Mouse (Mus musculus) C2C12 (cell line): ENCODE data around the gene Kremen1. TPM values are rescaled to one million over a fixed set of nuclear protein-coding genes. Genes with fewer than 3 reads are reported as not detected.
A peak's percentile ranks its signal among the peaks of the same experiment; 100 is the strongest.

ENCODE experiments used
- H3K27me3 ChIP-seq: one replicate; pipeline ENCODE4 v1.6.1; 2011; ENCODE audit not compliant: control insufficient read depth, insufficient read depth, insufficient read length
- H3K36me3 ChIP-seq: one replicate; pipeline ENCODE4 v1.6.1; 2011; ENCODE audit not compliant: control insufficient read depth, insufficient read depth
- H3K4me3 ChIP-seq: one replicate; pipeline ENCODE4 v1.5.1; 2011; ENCODE audit warnings: mild to moderate bottlenecking, control low read depth; ENCODE audit not compliant: poor library complexity, insufficient read depth, severe bottlenecking
- H3K79me2 ChIP-seq: one replicate; pipeline ENCODE4 v1.6.1; 2011; ENCODE audit not compliant: control insufficient read depth, insufficient read depth
- H3K79me3 ChIP-seq: one replicate; pipeline ENCODE4 v1.6.1; 2011; ENCODE audit warnings: low read depth, control low read depth
- H3ac ChIP-seq: one replicate; pipeline ENCODE3; 2011; ENCODE audit warnings: low read depth; ENCODE audit not compliant: control insufficient read depth, insufficient read length
- CEBPB ChIP-seq: IDR thresholded peaks from one replicate; pipeline ENCODE4 v1.6.1; 2011; ENCODE audit warnings: low read depth, mild to moderate bottlenecking, control low read depth, moderate library complexity
- CTCF ChIP-seq: IDR thresholded peaks from one replicate; pipeline ENCODE4 v1.5.1; 2011; ENCODE audit not compliant: control insufficient read depth, insufficient read depth, insufficient read length
- FOSL1 ChIP-seq: IDR thresholded peaks from one replicate; pipeline ENCODE4 v1.8.0; 2011; ENCODE audit warnings: mild to moderate bottlenecking, low read length; ENCODE audit not compliant: poor library complexity, insufficient read depth, severe bottlenecking
- MAX ChIP-seq: IDR thresholded peaks from one replicate; pipeline ENCODE4 v1.6.1; 2011; ENCODE audit warnings: mild to moderate bottlenecking, control low read depth
- MYOD1 ChIP-seq: IDR thresholded peaks from one replicate; pipeline ENCODE4 v1.6.1; 2011; ENCODE audit warnings: low read depth; ENCODE audit not compliant: control insufficient read depth, insufficient read length
- MYOG ChIP-seq: IDR thresholded peaks from one replicate; pipeline ENCODE4 v1.6.1; 2011; ENCODE audit not compliant: control insufficient read depth, insufficient read length; ENCODE audit errors: extremely low read depth
- USF1 ChIP-seq: IDR thresholded peaks from one replicate; pipeline ENCODE4 v1.6.1; 2011; ENCODE audit warnings: low read depth, mild to moderate bottlenecking, control low read depth, moderate library complexity
- polyA plus RNA-seq: library from polyadenylated mRNA; unstranded; fragments of >200 nt; fragmentation: generic; extraction: Trizol; gene quantifications from one replicate; pipeline ENCODE4 v1.2.1, GENCODE M21; 2012; ENCODE audit warnings: missing spikeins

Gene Kremen1
- polyA plus RNA-seq, 1 experiment, result 43.5 TPM

DNA sequence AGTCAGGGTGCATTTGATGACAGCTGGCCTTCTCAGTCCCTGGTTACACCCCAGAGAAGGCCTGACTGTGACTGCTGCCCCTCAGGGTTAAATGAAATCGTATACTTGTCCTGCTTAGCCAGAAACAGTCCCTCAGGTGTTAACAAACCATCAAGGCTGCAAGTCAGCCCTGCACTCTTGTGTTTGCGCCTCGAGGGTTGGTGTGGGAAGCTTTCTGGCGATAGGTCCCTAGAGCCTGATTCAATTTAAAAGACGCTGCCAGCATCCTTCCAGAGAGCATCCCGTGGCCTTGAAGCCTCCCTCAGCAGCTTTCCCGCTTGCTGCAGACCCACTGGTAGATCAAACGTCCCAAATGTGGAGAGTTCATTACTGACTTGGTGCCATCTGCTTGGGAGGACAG is 82.0 kb downstream of the Kremen1 start:
- Histone ChIP-seq H3K79me2 (no peaks in the 10 kb centered on the region), H3K79me3 (no peaks in the 10 kb centered on the region), H3K4me3 (no peak overlapping the region), H3K36me3 (no peaks in the 10 kb centered on the region), H3ac (no peak overlapping the region), H3K27me3 (no peaks in the 10 kb centered on the region)
- TF ChIP-seq USF1 (no peak), FOSL1 (no peak), CEBPB (no peak)

DNA sequence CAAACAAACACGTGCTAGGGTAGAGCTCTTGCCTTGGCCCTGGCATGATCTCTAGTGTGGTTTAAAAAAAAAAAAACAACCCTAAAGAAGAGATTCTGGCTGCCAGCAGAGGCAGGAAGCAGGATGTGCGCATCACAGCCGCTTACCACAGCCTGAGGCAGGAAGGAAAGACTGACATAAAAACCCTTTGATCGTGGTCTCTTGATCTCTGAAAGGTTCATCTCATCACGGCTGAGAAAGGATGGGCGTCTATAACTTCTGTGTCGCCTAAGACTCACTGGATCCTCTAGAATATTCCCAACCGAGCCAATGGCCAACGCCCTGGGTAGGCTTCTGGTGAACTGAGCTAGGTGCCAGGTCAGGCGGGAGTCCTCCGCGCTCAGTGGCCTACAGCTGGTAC is 84.2 kb downstream of the Kremen1 start:
- H3K79me3 ChIP-seq, result no peaks in the 10 kb centered on the region
- H3K79me2 ChIP-seq, result no peaks in the 10 kb centered on the region
- H3K36me3 ChIP-seq, result no peaks in the 10 kb centered on the region
- no peak overlapping the region for H3ac ChIP-seq
- no peak overlapping the region for H3K4me3 ChIP-seq
- no peaks in the 10 kb centered on the region for H3K27me3 ChIP-seq
- no peak for TF ChIP-seq CEBPB
- TF ChIP-seq MAX, result no peak
- TF ChIP-seq CTCF, result no peak

DNA sequence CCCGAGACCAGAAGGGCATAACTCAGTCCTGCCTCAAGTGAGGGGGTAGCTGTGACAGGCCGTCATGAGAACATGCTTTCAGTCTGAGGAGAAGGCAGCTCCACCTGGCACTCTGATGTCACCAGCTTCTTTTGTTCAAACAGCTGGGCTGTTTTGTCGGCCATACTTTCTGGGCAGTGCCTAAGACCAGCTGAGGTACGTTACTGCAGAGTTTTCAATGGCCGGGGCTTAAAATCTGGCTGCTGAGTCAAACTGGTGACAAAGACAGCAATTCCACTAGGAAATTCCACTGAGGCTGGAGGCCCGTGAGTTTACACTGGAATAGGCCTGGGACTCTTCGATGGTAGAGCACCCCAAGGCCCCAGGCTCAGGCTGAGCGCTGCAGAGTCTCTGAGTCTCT is 84.7 kb downstream of the Kremen1 start:
- Histone ChIP-seq H3K79me2 (no peaks in the 10 kb centered on the region), H3K27me3 (no peaks in the 10 kb centered on the region), H3K4me3 (no peak overlapping the region), H3K79me3 (no peaks in the 10 kb centered on the region), H3K36me3 (no peaks in the 10 kb centered on the region), H3ac (no peak overlapping the region)
- TF ChIP-seq FOSL1, result no peak
- no peak for TF ChIP-seq CTCF
- no peak for TF ChIP-seq MAX
- no peak for TF ChIP-seq CEBPB
- no peak for TF ChIP-seq MYOG
- no peak for TF ChIP-seq MYOD1
- TF ChIP-seq USF1, result no peak

DNA sequence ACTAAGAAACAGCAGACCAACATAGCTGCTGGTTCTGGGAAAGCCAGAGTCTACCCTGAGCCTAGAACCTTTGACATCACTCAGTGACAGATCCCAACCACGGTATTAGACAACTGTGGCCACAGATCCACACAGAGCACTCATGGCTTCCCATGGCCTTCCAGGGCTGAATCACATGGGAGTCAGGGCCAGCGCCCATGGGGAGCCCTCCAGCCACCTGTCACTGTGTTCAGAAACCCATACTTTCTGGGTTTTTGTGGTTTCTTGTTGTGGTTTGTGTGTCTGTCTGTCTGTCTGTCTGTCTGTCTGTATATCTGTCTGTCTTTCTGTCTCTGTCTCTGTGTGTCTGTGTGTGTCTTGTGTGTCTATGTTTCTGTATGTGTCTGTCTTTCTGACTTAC is 85.5 kb downstream of the Kremen1 start:
- no peaks in the 10 kb centered on the region for H3K79me3 ChIP-seq
- H3K79me2 ChIP-seq, result no peaks in the 10 kb centered on the region
- H3K4me3 ChIP-seq, result no peak overlapping the region
- H3K36me3 ChIP-seq, result no peaks in the 10 kb centered on the region
- no peak overlapping the region for H3ac ChIP-seq
- TF ChIP-seq MYOD1 (peak; percentile 59), USF1 (no peak), CEBPB (no peak)
- no peaks in the 10 kb centered on the region for H3K27me3 ChIP-seq

DNA sequence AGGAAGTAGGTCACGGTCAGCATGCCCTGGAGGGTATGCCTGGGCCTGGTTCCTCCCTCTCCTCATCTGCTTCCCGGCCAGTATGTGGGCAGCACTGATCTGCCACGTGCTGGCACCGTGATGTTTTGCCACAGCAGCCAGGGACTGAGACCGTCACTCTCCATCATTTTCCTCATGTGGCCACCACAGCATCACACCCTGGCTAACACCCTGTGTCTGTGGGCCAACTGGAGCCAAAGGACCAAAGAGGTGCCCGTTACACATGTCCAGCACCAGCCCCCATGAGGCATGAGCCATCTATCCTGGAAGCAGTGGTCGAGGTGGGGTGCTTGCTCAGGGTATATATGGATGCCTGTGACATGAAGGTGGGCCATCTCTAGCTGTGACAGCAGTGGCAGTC is 86.2 kb downstream of the Kremen1 start:
- H3K79me3 ChIP-seq, result no peaks in the 10 kb centered on the region
- H3ac ChIP-seq, result no peak overlapping the region
- no peaks in the 10 kb centered on the region for H3K79me2 ChIP-seq
- no peaks in the 10 kb centered on the region for H3K27me3 ChIP-seq
- no peaks in the 10 kb centered on the region for H3K36me3 ChIP-seq
- H3K4me3 ChIP-seq, result no peak overlapping the region
- no peak for TF ChIP-seq MYOG
- no peak for TF ChIP-seq USF1
- TF ChIP-seq CTCF, result no peak
- no peak for TF ChIP-seq MYOD1
- TF ChIP-seq MAX, result no peak
- TF ChIP-seq FOSL1, result no peak
- no peak for TF ChIP-seq CEBPB

DNA sequence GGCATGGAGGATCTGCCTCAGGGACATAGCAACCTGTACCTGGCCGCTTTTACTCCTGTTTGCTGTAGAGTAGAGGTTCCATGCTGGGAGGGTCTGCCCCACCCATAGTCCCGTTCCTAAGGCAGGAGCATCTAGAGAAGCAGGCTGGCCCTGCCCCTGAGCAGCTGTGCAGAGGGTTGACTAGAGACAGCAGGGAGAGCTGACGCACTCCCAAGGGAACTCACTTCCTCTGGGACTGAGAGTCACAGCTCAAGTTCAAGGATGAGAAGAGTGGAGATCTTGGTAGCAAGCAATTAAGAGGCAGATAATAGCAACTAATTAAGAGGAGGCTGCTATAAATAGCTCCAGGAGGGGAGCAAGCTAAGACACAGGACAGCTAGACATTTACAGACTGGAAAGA is 88.5 kb downstream of the Kremen1 start:
- no peak for TF ChIP-seq CEBPB
- TF ChIP-seq MYOD1, result peak; percentile 33
- Histone ChIP-seq H3ac (no peak overlapping the region), H3K36me3 (no peaks in the 10 kb centered on the region), H3K79me3 (no peaks in the 10 kb centered on the region), H3K27me3 (no peaks in the 10 kb centered on the region), H3K79me2 (no peaks in the 10 kb centered on the region), H3K4me3 (no peak overlapping the region)

DNA sequence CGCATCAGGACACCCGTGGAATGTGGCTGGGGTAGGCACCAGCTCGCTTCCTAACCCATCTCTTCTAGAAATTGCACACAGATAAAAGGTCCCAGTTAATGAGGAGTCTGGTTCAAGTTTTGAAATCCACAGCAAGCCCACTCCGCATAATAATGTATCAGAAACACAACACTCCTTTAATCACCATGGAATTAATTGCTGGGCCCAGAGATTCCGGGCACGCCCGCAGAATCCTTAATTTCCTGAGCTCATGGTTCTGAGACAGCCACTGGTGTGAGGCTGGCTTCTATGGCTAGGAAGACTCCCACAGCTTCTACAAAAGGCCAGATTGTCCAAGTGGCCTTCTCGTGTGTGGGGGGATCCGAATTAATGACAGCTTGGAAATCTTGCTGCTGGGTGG is 94.0 kb downstream of the Kremen1 start:
- H3K79me2 ChIP-seq, result no peaks in the 10 kb centered on the region
- H3K36me3 ChIP-seq, result no peaks in the 10 kb centered on the region
- H3ac ChIP-seq, result no peak overlapping the region
- TF ChIP-seq USF1 (no peak), MAX (no peak), CTCF (no peak), MYOD1 (no peak), CEBPB (no peak), FOSL1 (no peak), MYOG (no peak)
- H3K4me3 ChIP-seq, result no peak overlapping the region
- no peaks in the 10 kb centered on the region for H3K79me3 ChIP-seq
- no peaks in the 10 kb centered on the region for H3K27me3 ChIP-seq
